11 mouse cellular contexts compared by ENCODE assay signal in genomic region chr4:139828283-139828678, GRCm38 (mm10). TPM values are rescaled to one million over a fixed set of nuclear protein-coding genes. Genes with fewer than 3 reads are reported as not detected.
DNase-seq lines count a peak whose midpoint lies in the region; ATAC-seq lines count a peak whose summit lies in the region.
"Had no signal": no experiment of that assay in that cellular context is flagged by ENCODE, and none has a peak within 500 bp of the region (broad histone marks: within the 10 kb centered on the region; RNA-seq: fewer than 3 reads in every experiment).

No protein-coding gene starts in this region.

- H3K4me1 ChIP-seq in kidney, embryonic 16.5 days (ENCODE audit: insufficient read depth, low read length): peaks cover 9% of the 10 kb centered on the region
- H3K4me1 ChIP-seq in embryonic facial prominence, embryonic 15.5 days: peaks cover 38% of the 10 kb centered on the region
- peaks cover 22% of the 10 kb centered on the region for H3K4me1 ChIP-seq in hindbrain, embryonic 16.5 days (ENCODE audit: control insufficient read depth, insufficient read depth, low read depth, low read length)
- peaks cover 79% of the 10 kb centered on the region for H3K4me1 ChIP-seq in neural tube, embryonic 12.5 days
- H3K4me1 ChIP-seq: liver, embryonic 13.5 days had no signal

- no peak for DNase-seq in kidney, adult 18-20 months
- DNase-seq in kidney, postnatal 36 days: no peak
- DNase-seq: kidney, adult 11 months; liver, embryonic 13.5 days; right cerebral cortex, adult 18-20 months had no signal

- H3K27me3 ChIP-seq in kidney, embryonic 16.5 days (ENCODE audit: insufficient read depth, low read length): peaks cover 100% of the 10 kb centered on the region
- H3K27me3 ChIP-seq in embryonic facial prominence, embryonic 15.5 days: peaks cover 99% of the 10 kb centered on the region
- peaks cover 59% of the 10 kb centered on the region for H3K27me3 ChIP-seq in hindbrain, embryonic 16.5 days (replicated peaks; ENCODE audit: control insufficient read depth, insufficient read depth, low read length)
- peaks cover 86% of the 10 kb centered on the region for H3K27me3 ChIP-seq in neural tube, embryonic 12.5 days (replicated peaks)

- 0 out of 2 replicates have a peak overlapping the region, but pooled peaks have one; percentile 18 for H3K4me2 ChIP-seq in kidney, embryonic 16.5 days (replicated peaks; ENCODE audit: low read depth, low read length)
- peak overlapping the region; percentile 35 for H3K4me2 ChIP-seq in embryonic facial prominence, embryonic 15.5 days (replicated peaks)
- peak overlapping the region; percentile 46 for H3K4me2 ChIP-seq in hindbrain, embryonic 16.5 days (ENCODE audit: low read length)
- H3K4me2 ChIP-seq in neural tube, embryonic 12.5 days (replicated peaks): peak overlapping the region; percentile 67
- H3K4me2 ChIP-seq: liver, embryonic 13.5 days had no signal

- no peak overlapping the region for H3K9ac ChIP-seq in kidney, embryonic 16.5 days (replicated peaks; ENCODE audit: low read length)
- H3K9ac ChIP-seq in embryonic facial prominence, embryonic 15.5 days: no peak overlapping the region
- H3K9ac ChIP-seq in hindbrain, embryonic 16.5 days (ENCODE audit: low read depth, low read length): no peak overlapping the region
- H3K9ac ChIP-seq in neural tube, embryonic 12.5 days: 0 out of 2 replicates have a peak overlapping the region, but pooled peaks have one; percentile 40
- H3K9ac ChIP-seq: liver, embryonic 13.5 days had no signal

- no peaks in the 10 kb centered on the region for H3K36me3 ChIP-seq in kidney, embryonic 16.5 days (ENCODE audit: insufficient read depth, low read length)
- H3K36me3 ChIP-seq in embryonic facial prominence, embryonic 15.5 days: no peaks in the 10 kb centered on the region
- H3K36me3 ChIP-seq in hindbrain, embryonic 16.5 days (ENCODE audit: control insufficient read depth, insufficient read depth, low read length): no peaks in the 10 kb centered on the region
- no peaks in the 10 kb centered on the region; the same call in 1 of the 2 replicates for H3K36me3 ChIP-seq in neural tube, embryonic 12.5 days
- H3K36me3 ChIP-seq: liver, embryonic 13.5 days had no signal

- H3K4me3 ChIP-seq in kidney, embryonic 16.5 days (ENCODE audit: low read length): no peak overlapping the region
- H3K4me3 ChIP-seq in embryonic facial prominence, embryonic 15.5 days (replicated peaks): peak overlapping the region; percentile 20
- H3K4me3 ChIP-seq in hindbrain, embryonic 16.5 days (ENCODE audit: low read length): peak overlapping the region; percentile 27
- peak overlapping the region; percentile 9 for H3K4me3 ChIP-seq in neural tube, embryonic 12.5 days
- H3K4me3 ChIP-seq: liver, embryonic 13.5 days had no signal

- H3K9me3 ChIP-seq in kidney, embryonic 16.5 days (ENCODE audit: low read length): no peaks in the 10 kb centered on the region
- H3K9me3 ChIP-seq in embryonic facial prominence, embryonic 15.5 days (replicated peaks): no peaks in the 10 kb centered on the region
- H3K9me3 ChIP-seq in hindbrain, embryonic 16.5 days (ENCODE audit: control insufficient read depth, low read length): no peaks in the 10 kb centered on the region
- no peaks in the 10 kb centered on the region for H3K9me3 ChIP-seq in neural tube, embryonic 12.5 days
- H3K9me3 ChIP-seq: liver, embryonic 13.5 days had no signal

- under 1% methylated on average over 35 of the region's 37 CpGs for WGBS in kidney, embryonic 16.5 days
- 2% methylated on average over 37 of the region's 37 CpGs for WGBS in embryonic facial prominence, embryonic 15.5 days
- 1% methylated on average over 37 of the region's 37 CpGs for WGBS in hindbrain, embryonic 16.5 days
- 4% methylated on average over 37 of the region's 37 CpGs for WGBS in neural tube, embryonic 12.5 days

- no peak overlapping the region for H3K27ac ChIP-seq in kidney, embryonic 16.5 days (ENCODE audit: low read length)
- H3K27ac ChIP-seq in embryonic facial prominence, embryonic 15.5 days (replicated peaks): no peak overlapping the region
- no peak overlapping the region for H3K27ac ChIP-seq in hindbrain, embryonic 16.5 days (ENCODE audit: low read depth, low read length)
- no peak overlapping the region for H3K27ac ChIP-seq in neural tube, embryonic 12.5 days
- H3K27ac ChIP-seq: liver, embryonic 13.5 days had no signal

- no peak for ATAC-seq in kidney, embryonic 16.5 days (ENCODE audit: low FRiP score, low TSS enrichment)
- ATAC-seq in embryonic facial prominence, embryonic 15.5 days (ENCODE audit: insufficient number of reproducible peaks, low FRiP score, low TSS enrichment, low read depth): no peak
- ATAC-seq in hindbrain, embryonic 16.5 days: no peak
- ATAC-seq in neural tube, embryonic 12.5 days (ENCODE audit: low FRiP score, low read depth): no peak
- no peak for ATAC-seq in cerebellum, adult (ENCODE audit: insufficient number of reproducible peaks, low FRiP score, low TSS enrichment)

RNA-seq across cellular contexts. Expression of gene Pax7, which starts 5.0 kb away (rescaled TPM):
- polyA plus RNA-seq in kidney, embryonic 16.5 days (2015; fragmentation: Nextera tagmentation; extraction: Ambion mirVana): 0.03 TPM in 1 of 2 replicates, not detected in the other
- 1.7 and 2.6 TPM in 2 replicates for polyA plus RNA-seq in embryonic facial prominence, embryonic 15.5 days (2015; fragmentation: Nextera tagmentation; extraction: Ambion mirVana)
- polyA plus RNA-seq in hindbrain, embryonic 16.5 days (2015; fragmentation: Nextera tagmentation; extraction: Ambion mirVana): 0.24 and 0.60 TPM in 2 replicates
- 2.3 and 2.7 TPM in 2 replicates for polyA plus RNA-seq in neural tube, embryonic 12.5 days (2016; fragmentation: Nextera tagmentation; extraction: Ambion mirVana)
- polyA plus RNA-seq: gonadal fat pad, adult 2 months; liver, embryonic 13.5 days had no signal
